Mouse (Mus musculus): ENCODE data around the gene Stbd1.

Stbd1 gene

DNA sequence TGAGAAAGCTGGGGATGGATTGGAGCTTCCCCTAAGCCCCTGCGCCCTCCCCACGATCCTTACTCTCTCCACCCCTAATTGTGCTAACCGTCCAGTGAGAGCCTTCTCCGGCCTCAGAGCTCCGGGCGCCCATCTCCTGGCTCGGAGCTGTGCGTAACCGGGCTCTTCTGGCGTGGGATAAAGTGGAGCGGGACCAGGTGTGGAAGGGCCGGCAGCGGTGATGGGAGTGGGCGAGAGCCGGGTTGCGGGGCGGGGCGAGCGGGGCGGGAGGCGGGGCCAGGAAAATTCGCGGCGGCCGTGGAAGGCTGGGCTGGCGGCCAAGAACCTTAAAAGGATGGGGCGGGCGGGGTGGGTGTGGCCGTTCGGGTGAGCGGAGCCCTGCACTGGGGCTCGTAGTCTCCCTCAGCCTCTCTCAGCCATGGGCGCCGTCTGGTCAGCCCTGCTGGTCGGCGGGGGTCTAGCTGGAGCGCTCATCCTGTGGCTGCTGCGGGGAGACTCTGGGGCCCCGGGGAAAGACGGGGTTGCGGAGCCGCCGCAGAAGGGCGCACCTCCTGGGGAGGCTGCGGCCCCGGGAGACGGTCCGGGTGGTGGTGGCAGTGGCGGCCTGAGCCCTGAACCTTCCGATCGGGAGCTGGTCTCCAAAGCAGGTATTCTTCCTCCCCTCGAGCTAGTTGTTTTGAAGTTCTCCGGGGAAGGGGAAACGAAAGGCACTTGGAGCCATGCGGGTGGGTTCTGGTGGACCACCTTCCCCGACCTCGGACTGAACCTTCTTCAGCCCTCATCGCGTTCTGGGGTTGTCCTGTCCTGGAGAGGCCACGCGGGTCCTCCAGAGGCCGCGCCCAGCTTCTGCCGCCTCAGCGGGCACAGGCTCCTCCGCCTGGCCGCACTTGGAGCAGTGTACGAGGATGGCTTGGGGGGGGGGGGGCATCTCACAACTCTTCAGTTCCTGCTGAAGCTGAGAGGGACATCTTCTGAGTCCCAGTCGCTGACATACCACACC is at the start of gene Stbd1:
Stbd1 (plus strand) TSS at position 351 of the 1,000 bp plus-strand sequence.
- no peak for DNase-seq (ENCODE audit: low spot score)

DNA sequence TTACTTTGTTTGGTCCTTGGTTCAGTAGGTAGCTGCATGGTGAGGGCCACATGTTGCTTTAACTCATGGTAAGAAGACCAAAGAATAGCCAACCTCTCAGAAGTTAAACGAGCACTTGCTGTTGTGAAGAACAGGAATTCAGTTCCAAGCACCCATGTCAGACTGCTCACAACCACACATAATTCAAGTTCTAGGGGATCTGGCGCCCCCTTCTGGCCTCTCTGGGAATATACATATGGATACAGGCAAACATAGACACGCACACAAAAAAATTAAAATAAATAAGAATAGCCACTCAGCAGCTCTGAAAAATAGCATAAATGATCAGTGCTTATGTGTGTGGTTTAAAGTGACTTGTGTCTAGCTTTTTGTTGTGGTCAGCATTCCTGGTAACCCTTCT is 48.9 kb upstream of the Stbd1 start:
- DNase-seq (ENCODE audit: low spot score) = peak; percentile 14

DNA sequence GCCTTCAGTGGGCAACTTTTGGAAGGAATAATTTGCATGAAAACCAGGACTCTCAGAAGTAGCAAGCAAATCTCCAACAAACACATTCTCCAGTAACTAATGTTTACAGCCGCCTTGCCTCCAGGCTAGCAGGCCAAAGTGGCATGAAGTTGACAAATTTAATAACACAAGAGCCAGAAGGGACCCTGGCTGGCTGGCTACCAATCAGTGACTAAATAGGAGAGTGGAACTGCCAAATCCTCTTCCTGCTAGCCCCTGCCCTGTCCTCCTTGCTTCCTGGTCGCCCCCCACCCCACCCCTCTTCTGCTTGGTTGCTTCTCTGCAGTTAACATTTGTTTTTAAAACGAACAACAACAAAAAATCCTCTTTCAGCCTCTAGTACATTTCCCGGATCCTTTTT is 48.4 kb upstream of the Stbd1 start:
- no peak for DNase-seq (ENCODE audit: low spot score)

DNA sequence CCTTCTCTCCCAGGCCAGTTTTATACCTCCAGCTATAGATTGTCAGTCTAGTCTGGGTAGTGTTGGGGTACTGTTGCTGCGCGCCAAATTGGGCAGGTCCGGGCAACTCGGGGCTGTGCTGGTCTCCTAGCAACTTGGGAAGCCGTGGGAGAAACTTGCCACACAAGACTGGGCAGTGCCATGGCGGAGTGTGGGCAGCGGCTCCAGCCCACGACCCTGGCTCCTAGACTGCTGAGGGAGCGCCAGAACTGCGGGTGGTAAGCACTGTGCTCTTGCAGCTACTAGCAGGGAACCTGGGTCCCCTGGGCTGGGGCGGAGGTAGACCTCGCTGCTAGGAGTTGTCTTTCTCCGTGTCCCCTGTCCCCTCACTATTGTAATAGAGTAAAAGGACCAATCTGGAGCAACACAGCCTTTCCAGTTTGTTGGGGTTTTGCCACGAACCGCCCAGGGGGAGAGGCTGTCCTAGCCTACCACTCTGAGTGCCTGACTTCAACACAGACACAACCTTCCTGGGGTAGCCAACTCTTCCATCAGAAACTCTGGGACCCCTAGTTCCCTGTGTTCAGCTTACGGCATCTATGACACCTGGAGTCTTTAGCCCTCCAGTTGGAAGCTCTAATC is 47.8 kb upstream of the Stbd1 start, which contains the start of gene Fam47e:
Fam47e (plus strand) TSS at position 179 of the 621 bp plus-strand sequence.
- no peak for DNase-seq (ENCODE audit: low spot score)

DNA sequence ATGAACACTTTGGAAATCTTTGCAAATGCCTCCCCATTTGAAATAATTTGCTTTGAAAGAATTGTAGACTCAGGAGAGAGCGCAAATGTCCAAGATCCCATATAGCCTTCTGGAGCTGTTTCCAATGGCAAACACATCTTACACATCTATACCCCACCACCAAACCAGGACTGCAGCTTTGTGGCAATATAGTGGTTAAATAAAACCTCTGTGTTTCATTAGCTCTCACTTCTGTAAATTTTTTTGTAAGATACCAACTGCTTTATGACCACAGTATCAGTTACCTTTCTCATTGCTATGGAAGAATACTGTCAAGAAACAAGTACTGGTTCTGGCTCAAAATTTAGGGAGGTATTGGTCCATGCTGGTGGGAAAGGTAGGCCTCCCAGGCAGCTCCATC is 46.9 kb upstream of the Stbd1 start:
- DNase-seq (ENCODE audit: low spot score) = no peak

DNA sequence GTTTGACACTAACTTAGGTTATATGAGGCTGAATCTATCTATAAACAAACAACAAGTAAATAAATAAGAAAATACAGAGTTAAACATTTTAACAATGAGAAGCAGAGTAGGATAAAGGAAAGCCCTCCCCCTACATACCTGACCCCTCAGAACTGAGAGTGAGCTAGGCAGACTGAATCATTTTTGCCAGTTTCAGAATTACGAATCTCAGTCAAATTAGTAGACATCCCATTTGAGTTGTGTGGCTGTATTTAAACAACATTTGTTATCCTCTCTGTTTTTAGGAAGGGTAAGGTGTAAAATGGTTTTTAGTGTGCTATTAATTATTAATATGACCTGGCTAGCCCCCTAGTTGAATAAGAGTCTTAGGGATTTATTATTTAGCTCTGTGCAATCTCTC is 45.3 kb upstream of the Stbd1 start:
- DNase-seq (ENCODE audit: low spot score) = no peak

DNA sequence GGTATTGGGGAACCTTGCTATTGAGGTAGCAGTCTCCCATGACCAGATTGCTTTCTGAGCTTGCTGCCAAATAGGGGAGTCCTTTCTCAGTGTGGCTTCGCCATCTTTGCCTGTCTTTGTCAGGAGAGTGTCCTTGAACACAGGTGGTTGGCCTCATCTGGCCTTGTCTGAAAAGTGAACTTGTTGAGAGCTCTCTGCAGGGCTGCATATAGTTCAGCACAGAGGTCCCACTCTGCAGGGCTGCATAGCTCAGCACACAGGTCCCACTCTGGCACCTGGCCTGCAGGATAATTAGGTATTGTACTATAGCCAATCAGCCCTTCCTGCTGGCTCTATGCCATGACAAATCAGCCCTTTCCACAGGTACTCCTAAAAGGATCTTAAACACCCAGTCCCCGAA is 42.6 kb upstream of the Stbd1 start:
- no peak for DNase-seq (ENCODE audit: low spot score)

DNA sequence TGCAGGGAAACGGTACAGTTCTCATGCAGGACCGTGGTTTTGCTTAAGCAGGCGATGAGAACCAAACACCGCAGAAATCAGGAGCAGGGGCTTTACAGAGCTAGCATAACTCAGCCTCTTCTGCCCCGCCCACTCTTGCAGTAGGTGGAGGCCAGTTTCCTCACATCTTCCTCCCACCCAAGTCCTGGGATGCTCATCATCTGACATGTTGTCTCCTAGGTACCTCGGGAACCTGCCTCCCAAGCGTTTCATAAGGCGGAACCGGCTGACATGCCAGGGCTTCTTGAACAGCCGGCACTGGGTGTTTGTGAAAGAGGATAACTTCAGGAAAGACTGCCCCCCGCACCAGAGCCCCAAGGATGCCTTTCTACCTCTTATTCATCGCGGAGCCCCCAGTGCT is 40.8 kb upstream of the Stbd1 start:
- no peak for DNase-seq (ENCODE audit: low spot score)

DNA sequence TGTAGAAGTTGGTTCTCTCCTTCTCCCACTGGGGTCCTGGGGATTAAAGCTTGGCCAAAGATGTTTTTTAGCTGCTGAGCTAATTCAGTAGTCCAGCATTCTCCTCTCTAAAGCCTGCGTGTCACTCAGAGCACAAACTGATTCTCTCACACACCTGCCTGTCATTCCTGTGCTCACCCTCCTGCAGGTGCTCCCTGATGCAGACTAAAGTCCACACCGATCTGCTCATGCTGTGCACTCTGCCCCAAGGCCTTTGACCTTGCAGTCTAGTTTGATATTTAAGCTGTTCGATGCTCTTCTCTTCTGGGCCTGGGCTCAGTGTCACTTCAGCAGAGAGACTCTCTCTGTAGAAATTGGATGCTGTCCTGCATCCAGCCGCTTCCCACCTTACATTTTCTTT is 31.6 kb upstream of the Stbd1 start:
- DNase-seq (ENCODE audit: low spot score) = no peak

DNA sequence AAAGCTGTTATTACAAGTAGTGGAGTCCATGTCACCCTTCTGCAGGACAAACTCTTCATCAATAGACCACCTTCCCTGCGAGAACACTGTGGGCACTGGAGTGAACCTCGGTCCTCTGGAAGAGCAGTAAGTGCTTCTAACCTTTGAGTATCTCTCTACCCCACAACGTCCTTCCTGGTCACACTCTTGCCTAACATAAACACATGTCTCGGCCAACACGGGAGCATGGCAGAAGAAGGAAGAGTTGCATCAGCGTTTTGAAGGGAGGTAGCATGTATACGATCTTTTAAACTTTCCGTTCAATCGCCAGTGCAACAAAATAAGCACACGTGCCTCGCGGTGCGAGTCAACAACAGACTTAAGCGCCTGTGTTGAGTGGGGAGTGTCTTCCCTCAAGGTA is 23.3 kb upstream of the Stbd1 start:
- DNase-seq (ENCODE audit: low spot score) = no peak

DNA sequence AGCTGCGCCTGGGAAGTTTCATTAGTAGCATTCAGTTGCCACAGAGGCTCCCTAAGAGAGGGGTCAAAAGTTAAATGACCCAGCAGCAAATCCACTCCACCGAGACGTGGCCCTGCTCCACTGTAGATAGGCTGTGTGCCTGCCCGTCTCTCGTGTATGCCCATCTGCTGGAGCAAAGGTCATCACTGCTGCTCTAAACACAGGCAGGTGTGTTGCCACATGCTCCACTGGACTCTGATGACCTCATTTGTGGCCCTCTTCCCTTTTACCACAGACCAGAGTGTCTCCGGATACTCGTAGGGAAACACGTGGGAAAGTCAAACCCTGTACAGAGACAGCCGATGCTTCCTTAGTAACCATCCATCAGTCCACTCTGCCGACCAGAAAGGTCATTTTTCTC is 16.9 kb upstream of the Stbd1 start:
- DNase-seq (ENCODE audit: low spot score) = no peak

DNA sequence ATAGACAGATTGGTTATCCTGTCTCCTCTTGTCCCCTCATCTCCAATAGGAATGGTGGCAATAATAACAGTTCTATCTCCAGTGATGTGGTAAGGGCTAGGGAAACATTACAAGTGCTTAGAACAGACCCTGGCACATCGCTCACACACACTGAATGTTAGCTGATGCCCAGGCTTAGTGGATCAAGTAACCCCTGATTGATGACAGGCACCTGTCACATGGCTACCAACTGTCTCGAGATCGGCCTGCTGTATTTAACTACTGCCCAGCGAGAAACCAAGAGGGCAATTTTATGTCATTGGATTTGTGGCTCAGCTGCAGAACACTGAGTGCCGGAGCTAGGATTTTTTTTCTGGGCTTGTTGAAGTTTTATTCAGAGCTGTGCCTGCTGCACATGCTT is 7.8 kb upstream of the Stbd1 start:
- DNase-seq (ENCODE audit: low spot score) = no peak

DNA sequence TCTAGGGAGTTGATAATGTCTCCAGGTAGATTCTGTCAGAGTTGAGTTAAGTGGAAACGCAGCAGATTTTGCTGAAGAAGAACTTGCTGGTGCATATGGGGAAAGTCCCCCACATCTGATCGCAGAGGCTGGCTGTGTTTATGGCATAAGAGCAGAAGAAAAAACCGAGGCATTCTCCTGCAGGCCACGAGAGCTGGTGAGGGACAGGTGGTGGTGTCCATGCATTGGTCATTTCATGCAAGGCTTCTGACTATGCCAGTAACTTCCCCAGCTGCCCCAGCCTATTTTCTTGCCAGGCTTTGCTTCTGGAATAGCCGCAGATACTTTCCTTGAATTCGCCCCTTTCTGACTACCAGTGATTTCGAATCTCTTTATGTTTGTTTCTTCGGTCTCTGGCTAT is 6.0 kb upstream of the Stbd1 start:
- no peak for DNase-seq (ENCODE audit: low spot score)

DNA sequence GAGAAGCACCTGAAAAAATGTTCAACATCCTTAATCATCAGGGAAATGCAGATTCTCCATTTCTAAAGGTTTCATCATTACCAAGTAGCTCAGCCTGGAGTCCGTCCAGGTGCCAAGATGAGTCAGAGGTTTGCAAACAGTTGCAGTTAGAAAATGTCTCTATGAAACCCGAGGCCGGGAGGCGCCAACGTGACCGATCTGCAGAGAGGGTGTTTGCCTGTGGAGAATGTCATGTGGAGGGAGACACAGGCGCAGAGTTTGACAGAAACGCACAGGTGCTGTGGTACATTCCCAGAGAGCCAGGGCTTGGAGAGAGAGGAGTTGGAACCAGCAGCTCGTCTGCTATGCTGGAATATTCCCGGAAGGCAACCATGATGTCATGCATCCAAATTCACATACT is 3.8 kb upstream of the Stbd1 start:
- DNase-seq (ENCODE audit: low spot score) = no peak

DNA sequence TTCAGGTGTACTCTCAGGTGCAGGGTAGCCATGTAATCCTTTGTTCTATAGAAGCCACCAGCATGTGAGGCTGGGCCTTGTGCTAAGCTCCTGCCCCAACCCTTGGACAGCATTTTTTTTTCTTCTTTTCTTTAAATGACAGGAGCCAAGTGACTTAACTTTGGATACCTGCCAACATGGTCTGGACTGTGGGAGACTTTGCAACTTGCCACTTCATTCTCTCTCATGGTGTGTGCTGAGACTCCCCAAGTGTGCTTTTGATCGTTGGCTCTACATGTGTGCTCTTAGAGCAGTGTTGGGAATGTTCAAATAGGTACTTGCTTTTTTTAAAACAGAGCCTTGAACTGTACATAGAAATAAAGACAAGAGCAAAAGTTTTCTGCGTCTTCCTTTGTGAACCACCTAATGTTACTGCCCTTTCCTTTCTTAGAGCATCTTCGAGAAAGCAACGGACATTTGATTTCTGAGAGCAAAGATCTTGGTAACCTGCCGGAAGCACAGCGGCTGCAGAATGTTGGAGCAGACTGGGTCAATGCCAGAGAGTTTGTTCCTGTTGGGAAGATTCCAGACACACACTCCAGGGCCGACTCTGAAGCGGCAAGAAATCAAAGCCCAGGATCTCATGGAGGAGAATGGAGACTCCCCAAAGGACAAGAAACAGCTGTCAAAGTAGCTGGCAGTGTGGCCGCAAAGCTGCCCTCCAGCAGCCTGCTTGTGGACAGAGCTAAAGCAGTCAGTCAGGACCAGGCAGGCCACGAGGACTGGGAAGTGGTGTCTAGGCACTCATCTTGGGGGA is 1.8 kb downstream of the Stbd1 start:
- no peak for DNase-seq (ENCODE audit: low spot score)

DNA sequence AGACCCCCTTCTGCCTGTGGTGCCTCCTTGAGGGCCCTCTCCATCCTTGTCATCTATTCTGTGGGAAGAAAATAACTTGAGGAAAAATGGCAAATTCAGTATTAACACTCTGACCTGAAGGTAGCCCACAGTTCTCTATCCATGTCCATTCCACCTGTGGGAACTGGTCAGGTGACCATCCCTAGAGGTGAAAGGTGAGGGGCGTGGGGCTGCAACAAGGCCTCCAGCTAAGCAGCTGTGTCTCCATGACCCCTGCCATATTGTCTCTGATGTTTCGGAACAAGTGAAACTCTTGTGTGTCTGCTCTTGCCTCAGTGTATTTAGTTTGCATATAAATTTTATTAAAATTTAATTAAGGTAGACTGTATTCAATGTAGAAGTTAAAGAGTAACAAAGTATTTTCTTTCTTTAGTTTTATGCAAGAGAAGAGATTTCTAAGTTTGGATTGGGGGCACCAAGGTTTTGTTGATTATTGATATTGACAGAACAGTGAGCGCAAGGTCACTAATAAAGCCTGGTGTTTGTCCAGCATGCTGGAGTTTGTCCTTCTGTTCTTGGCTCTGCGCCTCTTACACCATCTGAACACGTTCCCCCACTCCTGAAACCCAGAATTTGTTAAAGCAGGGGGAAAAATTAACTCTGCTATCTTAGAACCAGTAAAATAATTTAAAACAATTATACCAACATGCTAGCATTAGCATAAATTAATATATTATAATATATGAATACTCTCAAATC is 4.8 kb downstream of the Stbd1 start:
- no peak for DNase-seq (ENCODE audit: low spot score)

DNA sequence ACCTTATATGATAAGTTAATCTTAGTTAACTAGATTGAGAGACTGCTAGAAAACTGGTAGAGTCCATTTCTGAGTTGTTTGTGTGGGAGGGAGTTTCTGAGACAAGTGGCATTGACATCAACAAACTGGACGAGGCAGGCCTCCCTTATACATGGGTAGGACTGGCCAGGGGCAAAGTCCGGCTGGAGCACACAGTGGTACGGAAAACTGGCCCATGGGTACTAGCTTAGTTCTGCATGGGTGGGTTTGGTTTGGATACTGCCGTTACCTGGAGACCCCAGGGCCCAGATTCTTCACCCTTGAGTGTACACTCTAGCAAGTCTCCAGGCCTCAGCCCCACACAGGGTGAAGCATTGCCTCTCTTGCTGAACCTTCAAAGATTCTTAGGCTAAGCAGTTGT is 9.9 kb downstream of the Stbd1 start:
- no peak for DNase-seq (ENCODE audit: low spot score)

DNA sequence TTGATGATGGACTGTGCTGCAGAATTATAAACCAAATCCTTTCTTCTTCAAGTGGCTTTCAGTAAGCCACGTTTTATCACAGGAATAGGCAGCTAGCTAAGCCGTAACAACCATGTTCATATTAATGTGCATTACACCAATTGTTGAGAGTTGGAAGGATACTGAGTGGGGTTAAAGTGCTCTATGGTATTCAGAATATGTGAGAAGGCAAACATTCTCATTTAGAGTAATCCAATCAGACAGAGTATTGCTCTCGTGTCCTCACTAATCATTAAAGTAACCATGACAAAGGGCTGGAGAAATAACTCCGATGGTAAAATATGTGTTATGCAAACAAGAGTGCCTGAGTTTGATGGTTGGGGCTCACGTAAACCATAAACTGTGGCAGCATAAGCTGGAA is 19.0 kb downstream of the Stbd1 start:
- DNase-seq (ENCODE audit: low spot score) = no peak

DNA sequence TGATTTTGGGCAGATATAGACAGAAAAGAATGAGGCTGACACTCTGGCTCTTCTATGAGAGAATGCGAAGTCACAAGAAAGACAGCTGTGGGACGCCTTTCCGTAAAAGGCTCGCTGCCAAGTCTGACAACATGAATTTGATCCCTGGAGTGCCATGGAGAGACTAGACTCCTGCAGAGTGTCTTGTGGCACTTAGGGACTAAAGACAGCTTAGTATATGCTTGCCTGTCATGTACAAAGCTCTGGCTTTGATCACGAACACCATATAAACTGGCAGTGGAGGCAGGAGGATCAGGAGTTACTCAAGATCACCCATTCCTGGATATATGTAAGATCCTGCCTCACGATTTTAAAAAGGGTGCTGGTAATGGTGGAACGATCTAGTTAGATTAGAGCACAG is 25.1 kb downstream of the Stbd1 start:
- DNase-seq (ENCODE audit: low spot score) = no peak

DNA sequence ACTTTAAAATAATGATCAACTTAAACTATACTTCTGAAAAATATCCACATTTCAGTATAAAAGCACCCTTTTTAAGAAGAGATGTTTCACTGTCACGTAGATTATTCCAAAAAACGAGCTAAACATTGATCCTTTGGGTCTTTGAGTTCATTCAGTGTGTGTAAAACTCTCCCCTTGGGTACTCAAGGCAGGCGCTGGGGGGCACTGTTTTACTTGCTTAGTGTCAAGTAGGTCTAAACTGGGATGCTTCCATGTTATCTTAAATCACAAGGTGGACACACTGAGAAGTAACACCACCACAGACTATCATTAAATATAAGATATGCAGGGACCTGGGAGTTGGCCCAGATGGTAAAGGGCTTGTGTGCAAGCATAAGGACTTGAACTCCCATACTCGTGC is 30.7 kb downstream of the Stbd1 start:
- no peak for DNase-seq (ENCODE audit: low spot score)

DNA sequence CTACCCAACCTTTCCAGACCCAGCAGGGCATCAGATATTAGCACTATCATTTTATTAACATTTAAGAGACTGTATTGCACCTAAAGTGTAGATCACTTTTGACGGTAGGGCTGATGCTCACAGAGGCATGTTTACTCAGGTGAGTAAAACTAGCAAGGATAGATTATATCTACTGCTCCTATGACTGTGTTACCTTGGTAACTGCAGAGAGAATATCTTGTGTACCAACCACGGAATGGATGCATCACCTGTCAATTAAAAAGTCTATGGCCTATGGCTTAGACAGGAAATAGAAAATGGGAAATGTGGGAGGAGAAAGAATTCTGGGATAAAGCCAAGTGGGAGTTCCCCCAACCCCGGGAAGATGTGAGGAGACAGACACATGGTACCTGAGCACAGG is 32.1 kb downstream of the Stbd1 start:
- no peak for DNase-seq (ENCODE audit: low spot score)

DNA sequence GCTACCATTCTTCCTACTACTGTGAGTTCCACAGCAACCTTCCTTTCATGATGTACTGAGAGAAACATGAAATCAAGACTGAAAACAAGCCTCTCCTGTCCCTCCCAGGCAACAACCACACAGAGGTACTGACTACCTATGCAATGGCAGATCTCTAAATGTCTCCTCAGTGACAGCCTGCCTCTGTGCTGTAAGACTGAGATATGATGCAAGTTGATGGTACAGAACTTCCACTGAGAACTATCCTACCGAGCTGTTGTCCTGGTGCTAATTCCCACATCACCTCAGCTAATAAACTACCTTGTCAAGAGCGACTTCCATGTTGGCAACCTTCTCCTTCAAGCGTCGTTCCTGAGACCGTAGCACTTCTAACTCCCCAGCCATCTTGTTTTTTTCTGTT is 33.0 kb downstream of the Stbd1 start:
- DNase-seq (ENCODE audit: low spot score) = no peak

All from c-Kit-positive CD71-positive TER-119-positive erythroid progenitor cells, embryonic 14.5 days (primary cell).